Mouse (Mus musculus) ovary, postnatal 14 days (tissue): ENCODE results near the gene Mindy4.

Source experiments
- DNase-seq: peaks from one replicate; pipeline ENCODE4 v3.0.0; 2022; ENCODE audit warnings: low spot score

Gene Mindy4

DNA sequence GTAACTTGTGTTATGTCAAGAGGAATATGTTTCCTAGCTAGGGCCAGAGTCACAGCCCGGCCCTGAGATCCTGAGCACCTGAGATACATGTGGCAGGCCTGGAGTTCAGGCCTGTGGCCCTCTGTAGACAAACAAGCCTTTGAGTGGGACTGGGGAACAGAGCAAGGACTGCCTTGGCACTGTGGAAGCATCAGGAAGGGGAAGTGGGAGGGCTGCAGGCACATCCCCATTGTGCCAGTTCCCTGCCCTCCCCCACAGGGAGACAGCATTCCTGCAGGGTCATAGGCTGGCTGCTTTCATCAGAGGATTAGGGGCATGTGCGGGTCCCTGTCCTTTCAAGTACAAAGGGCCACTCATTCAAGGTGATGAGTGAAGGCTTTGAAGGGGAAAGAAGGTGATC is 107.0 kb downstream of the Mindy4 start:
- DNase-seq = no peak

DNA sequence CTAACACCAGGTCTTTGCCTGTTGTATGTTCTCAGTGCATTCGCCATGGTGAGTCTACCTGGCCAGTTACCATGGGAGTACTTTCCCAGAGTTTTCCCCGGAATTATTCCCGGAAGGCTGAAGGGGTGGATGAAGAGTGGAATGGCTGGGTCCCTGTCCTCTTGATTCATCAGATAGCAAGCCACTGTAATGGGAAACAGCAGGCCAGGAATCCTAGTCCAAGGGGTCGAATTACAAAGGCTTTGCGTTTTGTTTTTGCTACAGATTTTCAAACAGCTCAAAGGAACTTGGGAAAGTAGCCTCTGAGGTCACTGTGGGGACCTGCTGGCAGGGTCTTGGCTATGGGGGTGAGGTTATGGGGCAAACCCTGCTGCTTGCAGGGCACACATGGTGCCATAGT is 108.8 kb downstream of the Mindy4 start:
- no peak for DNase-seq

DNA sequence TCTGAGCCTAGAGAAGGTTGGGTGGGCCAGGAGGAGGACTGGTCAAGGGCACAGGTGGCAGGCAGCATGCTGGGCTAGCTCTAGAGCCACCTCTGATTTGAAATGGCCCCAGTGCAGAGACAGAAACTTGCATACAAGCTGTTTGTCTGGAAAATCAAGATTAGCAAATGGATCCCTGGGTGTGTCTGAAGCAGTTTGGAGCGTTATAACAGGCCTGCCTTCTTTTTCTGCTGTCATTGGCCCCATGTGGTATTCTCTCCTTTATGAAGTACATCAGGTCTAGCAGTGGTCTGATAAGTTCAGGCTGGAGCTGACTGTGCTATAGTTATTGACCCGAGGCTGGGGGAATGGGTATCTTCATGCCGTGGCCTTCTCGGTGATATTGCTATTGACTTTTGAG is 110.7 kb downstream of the Mindy4 start:
- DNase-seq = no peak

DNA sequence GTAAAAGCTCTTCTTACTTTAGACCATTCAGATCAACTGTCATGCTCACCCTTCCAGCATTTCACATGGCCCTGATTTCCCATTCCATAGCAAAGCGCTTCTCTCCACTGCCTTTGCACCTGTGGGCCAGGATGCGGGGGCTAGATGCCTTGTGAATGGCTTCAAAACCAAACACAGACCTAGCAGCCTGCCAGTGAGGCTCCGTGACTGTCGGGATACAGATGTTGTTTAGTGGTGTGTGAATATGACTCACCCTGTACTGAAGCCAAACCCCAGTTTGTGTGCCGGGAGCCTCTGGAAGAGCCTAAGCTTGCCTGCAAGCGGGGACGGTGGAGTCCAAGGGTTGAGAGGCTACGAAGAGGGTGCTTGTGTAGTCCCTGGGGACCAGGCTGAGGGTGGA is 111.4 kb downstream of the Mindy4 start:
- DNase-seq = no peak

DNA sequence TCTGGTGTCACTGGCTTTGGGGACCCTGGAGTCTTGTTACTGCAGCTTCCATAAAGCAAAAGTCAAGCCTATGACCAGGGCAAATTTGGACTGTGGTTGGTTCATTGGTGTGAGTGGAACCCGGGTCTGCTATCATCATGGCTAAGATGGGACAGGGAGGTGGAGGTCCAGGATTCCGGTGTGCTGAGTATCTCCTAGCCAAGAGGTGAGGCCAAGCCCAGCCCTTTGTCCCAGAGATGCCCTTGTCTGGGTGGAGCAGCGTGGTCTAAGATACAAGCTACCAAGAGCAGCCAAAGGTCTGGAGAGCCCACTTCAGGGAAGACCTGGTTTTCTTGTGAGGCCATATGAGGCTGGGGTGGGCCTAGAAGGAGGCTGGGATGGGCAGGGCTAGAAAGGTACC is 115.4 kb downstream of the Mindy4 start:
- DNase-seq = no peak

DNA sequence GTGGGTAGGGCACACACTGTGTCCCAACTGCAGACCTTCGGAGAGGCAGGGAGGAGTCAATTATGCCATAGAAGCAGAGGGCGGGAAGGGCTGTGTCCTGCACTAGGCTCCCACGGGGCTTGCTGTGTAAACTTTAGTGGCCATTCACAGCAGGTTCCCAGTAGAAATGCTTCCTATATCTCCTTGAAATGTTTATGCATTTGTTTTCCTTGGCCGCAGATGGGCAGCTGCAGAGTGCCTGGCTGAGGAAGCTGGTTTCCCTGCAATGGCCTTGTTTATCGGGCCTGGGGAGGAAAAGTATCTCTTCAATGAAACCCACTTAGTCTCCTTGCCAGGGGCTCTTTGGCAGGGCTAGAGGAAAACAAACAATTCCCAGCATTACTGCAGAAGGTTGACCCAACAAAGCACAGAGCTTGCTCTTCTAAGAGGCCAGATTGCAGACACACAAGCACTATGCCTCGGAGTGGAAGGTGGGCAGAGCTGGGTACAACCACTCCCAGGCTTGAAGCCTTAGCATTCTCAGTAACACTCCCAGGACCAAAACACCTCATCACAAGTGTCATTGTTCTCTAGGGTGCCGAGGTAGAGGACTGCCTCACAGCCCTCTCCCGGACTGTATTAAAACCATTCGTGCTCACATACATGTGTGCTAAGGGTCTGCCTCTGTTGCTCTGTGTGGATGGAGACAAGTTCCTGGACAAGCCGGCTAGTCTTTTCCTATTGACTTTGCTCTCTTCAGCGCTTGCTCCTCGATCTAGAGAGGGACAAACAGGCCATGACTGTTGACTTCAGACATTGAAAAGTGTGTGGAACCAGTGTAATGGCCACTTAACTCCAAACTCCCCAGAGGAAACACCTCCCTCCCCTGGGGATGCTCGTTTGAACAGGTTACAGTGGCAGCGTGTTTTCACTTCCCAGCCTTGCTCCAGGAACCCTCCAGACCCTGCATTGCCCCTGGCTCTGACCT is 116.7 kb downstream of the Mindy4 start:
- DNase-seq = no peak

DNA sequence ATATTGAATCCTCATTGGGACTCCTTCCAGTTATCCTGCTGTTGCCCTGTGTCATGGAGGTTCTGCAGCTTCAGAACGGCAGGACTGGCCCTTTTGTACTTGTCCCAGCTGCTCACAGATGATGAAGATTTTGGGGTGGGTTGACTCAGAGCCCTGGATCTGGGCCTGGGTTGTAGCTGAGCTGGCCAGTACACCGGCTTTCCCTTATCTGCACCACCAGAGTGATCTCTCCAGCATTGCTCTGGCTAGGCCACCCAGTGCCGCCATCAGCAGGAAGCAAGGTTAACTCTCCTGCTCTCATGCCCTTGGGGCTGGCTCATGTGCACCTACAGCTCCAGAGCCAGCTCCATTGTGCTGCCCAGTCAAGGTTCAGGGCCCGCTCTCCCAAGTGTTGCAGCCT is 117.7 kb downstream of the Mindy4 start:
- DNase-seq = no peak

DNA sequence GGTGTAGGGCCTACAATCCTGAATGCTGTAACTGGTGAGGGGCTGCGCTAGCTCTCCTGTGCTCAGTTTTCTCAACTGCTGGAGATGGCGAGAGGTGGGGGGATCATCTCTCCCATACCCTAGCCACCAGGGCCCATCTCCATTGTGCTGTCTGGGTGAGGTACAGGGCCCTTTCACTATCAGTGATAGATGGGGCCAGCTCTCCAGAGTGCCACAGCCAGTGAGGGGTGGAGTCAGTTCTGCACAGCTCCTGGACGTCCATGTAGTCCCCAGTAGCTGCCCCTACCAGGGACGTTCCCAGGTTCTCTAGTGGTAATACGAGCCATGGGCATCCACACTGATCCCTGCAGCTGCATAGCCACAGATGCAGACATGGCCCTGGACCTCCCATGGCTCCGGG is 118.3 kb downstream of the Mindy4 start:
- DNase-seq = no peak

DNA sequence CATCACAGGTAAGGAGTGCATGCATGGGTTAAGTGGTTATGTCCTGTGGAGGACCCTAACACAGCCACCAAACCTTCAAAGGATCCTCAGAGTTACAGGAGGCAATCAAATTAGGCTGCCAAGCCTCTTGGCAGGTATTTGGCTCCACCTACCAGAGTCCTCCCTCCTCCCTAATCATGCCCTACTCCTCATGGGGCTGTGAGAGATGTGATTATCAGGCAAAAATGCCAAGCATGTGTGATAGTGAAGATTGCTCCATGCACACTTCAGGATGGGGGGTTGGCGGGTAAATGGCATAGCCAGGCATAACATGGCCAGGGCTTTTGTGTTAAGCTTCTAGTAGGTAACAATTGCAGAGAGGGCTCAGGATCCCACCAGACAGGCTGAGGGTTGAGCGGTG is 119.8 kb downstream of the Mindy4 start:
- DNase-seq = no peak

DNA sequence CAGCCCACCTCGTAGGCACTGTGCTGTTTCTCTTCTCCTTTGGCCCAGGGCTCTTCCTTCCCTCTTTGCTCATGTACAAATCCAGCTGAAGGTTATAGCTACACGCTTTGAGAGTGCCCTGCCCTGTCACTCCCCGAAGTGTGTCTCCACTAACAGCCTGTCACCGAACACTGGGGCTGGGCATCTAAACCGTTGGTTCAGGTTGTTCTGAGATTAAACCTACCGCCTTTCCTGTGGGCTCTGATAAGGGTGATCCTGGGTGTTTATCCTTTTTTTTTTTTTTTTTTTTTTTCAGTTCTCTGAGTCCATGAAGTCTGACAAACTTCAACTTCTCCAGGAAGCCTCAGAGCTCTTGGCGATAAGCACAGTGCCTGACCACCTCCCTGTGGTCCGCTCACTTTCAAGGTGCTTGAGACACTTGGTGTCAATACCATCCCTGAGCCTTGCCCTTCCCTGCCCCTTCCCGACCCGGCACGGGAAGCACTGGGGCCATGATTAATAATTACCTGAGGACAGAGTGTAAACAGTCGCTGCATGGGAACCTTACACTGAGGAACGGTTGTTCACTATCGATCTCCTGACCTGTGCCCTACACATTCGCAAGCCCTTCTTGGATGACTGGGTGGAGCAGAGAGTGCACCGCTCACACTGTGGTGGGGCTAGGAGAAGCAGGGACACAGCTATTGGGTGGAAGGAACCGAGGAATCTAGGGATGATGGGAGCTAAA is 120.9 kb downstream of the Mindy4 start:
- no peak for DNase-seq

DNA sequence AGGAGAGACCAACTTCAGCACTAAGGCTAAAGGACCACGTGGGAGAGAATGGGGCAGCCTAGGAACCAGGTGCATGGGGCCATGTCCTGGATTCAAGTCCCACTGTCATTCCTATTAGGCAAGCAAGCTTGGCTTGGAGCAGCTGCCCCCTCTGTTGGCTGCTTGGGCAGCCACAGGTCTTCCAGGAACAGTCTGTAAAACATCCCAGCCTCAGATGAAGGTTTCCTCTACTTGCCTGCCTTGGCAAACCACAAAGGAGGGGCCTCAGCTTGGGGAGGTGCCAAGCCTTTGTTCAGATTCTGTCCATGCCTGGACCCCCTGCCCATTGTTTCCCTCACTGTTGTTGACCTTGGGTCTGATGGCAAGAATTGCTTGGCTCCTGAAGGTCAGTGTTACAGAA is 121.6 kb downstream of the Mindy4 start:
- no peak for DNase-seq

DNA sequence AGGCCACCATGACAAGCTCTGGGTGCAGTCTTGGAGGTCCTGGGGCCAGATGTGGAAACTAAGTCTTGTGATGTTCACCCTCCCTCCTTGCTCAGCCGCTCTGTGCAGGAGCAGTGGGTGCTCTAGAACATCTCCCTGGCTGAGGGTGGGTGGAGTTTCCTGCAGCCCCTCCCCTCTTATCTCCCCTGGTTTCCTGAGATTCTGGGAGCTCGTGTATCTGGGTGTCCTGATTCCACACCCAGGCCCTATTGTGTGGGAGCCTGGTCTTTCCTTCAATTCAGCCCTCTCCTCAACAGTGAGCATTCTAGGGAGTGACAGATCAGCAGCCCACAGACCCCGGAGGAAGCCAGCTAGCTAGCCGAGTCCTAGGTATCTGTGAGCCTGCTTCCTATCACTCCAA is 123.1 kb downstream of the Mindy4 start:
- no peak for DNase-seq

DNA sequence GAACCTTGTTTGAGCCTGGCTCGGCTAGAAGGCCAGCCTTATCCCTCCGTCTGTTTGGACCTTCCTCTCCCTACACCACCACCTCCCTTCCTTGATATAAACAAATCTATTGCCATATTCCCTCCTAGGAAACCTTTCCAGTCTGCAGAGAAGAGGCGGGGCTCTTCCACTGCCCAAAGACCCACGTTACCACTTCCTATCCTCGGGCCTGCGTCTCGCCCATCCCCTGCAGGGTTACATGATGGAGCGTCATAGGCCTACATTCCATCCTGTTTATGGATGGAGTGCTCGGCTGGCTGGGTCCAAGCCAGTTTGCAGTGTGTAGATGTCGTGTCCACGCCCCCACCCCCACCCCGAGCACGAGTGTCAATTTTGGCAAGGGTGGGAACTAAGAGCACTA is 124.1 kb downstream of the Mindy4 start:
- no peak for DNase-seq

DNA sequence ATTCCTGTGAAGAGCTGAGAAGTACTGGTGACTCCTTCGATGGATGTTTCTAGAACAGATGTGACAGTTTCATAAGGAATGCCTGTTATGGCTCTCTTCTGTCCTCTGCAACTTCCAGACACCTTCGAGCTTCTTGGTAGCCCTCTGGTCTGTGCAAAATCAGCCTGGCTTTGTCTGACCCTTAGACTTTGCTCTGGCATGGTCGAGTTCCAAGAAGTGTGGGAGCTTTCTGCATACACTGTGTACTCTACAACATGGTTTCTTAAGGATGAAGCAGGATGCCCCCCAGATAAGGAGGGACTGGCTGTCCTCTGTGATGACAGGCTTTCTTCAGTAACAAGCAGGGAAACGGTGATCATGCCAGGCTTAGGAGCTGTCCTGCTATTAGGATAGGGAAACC is 125.0 kb downstream of the Mindy4 start:
- DNase-seq = no peak

DNA sequence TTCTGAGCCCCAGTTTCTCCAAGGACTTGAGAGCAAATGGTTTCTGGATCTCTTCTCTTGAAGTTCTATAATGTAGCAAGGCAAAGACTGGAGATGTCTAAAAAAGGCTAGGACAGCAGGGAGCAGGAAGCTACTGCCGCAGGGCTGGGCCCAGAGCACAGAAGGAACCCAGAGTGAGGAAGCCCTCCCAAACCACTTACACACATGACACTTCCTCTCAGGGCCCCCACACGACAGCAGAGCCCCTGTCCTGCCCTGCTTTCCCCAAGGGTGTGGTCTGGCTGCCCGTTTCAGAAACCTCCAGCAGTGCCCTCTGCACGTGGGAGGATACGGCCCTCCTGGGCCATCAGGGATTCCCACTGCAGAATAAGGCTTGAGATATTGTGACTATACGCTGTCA is 128.1 kb downstream of the Mindy4 start:
- no peak for DNase-seq

DNA sequence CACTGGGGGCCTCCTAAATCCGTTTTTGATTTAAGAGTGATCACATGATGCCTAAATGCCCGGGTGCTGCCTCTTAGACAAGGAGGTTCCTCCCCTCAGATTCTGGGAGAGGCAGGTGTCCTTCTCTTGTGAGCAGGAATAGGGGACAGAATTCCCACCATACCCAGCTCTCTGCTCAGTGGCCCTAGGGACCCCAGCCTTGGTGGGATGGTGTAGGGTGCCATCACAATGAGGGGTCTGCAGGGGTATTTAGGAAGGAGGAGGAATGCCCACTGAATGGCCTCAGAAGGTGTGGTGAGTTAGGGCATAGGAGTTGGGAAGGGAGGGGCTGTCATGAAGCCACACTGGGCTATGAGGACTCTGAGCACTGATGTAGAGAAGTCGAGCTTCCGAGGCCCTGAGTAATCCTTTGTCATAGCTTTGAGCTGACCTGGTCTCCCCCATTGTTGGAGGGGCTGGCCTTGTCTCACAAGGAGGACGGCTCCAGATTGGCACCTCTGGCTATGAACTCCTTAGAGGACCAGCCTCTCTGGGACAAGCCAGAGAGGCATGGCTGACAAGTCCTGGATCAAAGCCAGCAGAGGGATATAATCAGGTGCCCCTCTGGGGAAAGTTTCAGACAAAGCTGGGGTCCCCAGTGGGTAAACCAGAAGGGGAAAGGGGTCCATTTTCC is 129.1 kb downstream of the Mindy4 start:
- DNase-seq = no peak

DNA sequence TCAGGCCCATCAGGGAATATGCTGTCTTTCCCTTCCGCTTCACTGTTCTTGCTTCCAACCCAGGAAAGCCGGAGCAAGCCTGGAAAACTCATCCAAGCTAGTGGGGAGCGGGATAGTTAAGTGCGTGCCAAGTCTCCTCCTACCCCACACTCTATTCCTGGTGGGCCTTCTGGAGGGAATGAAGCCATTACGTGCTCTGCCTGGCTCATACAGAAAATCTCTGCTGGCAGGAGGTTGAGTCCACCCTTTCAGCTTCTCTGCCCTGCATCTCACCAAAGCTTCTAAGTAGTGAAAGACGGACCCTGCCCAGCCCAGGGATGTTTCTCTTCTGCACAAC is 129.6 kb downstream of the Mindy4 start:
- DNase-seq = no peak

DNA sequence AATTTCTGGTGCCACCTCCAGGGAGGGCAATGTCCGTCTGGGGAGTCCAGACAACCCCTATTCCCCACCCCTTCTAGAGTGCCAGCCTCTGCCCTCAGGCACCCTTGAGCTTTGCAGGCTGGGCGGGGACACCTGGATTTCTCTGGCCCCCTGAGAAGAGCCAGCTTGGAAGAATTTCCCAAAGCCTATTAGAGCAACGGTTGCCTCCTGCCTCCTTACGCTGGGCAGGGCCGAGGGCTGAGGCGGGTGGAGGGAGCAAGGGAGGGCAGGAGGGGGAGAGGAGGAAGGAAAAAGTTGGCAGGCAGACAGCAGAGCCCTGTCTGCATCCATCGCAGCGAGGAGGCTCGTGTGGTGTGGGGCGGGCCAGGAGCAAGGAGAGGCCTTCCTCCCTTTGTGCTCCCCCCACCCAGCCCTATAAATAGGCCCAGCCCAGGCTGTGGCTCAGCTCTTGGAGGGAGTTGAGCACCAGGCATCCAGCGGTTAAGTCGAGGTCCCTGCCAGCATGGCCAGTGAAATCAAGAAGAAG is 132.9 kb downstream of the Mindy4 start, which contains the start of gene Aqp1:
TSS of gene Aqp1 (plus strand) at position 444 of the 526 bp plus-strand sequence.
- peak; percentile 47 for DNase-seq

DNA sequence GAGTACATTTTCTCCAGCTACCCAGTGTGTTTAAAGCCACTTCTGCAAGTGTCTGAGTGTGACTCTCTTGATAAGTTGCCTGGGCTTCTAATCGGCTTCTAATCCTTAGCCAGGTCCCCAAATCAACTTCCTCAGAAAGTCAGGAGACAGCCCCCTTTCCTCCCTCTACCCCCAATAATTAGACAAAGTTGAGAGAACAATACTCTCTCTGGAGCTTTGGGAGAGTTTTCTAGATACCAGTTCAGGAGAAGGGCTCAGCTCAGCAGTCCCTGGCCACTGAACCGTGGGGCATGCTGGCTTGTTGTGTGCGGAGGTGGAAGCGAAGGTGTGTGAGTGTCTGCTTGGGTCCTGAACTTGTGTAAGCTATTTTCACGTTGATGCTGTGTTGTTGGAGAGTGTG is 134.1 kb downstream of the Mindy4 start:
- DNase-seq = no peak

DNA sequence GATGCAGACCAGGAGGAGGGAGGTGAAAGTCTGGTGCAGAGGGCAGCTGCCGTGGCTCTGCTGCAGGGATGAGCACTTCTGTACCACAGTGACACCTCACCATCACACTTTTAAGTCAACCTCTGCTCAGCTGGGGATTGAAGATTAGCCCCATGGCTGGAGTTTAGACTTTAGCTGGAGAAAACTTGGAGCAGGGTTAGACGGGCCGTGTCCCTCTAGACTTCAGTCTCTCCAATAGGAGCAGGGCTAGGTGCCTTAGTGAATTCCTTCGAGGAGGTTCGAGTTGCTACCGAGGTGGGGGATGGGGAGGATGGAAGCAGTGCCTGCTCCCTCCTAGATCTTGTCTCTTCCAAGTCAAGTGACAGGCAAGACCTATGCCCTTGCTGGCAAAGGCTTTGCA is 134.9 kb downstream of the Mindy4 start:
- no peak for DNase-seq

DNA sequence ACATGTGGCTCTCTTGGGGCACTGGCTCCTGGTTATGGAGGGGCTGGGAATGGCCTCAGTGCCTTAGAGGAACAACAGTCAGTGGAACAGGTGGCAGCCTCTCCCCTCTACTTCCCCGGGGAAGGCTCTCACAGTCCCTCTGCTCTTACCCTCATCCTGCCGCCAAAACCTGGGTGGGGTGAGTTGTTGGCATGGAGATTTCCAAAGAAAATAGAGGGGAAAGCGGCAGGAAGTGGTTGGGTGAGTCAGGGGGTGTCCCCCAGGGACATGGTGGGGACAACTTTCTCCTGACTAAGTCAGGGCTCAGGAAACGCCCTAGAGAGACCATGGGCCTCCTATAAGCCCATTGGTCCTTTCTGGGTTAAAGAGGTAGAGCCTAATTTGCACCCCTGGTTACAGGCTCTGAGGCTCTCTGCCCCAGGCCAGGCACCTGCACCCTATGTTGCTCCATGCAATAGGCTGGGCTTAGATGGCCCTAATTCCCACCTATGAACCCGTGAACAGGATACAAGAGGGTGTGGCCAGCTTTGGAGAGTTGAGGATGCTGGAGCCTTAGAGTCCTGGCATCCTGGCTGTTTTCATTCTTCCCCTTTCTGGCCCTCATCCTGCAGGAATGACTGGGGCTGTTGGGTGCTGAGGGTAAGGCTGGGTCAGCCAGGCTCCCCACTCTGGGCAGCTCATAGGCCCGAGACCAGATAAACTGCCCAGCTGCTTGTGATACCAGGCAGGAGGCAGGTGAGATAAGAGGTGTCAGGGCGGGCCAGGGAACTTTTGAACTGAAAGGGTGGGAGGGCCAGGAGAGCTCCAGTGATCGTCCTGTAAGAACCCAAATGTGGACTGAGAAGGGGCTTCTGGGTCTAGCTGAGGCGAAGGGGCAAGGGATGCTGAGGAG is 136.0 kb downstream of the Mindy4 start:
- DNase-seq = no peak

DNA sequence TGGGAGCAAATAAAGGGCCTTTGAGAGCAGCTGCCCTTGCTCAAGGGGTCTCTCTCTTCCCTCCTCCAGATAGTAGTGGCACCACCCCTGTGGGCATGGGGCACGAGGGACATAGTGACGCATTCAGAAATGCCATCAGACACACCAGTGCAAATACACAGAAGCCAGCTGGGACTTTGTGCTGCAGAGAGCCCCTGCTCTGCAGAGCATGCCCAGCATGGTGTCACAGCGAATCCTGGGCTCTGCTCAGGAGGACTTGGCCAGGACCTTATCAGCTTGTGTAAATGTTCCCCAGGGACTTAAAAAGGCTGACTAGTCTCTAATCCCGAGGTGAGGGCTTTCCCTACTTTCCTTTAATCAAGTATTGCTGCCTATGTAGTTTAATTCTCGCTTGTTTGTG is 138.5 kb downstream of the Mindy4 start:
- no peak for DNase-seq
